Mouse (Mus musculus) adrenal gland, adult (tissue): Measurements from ENCODE around the gene Mars.
A peak's percentile ranks its signal among the peaks of the same experiment; 100 is the strongest.

ENCODE experiments used
- DNase-seq, 2 experiments: peaks; one replicate each; pipeline ENCODE4 v3.0.0; 2022 to 2023; ENCODE audit warnings: low spot score in 1 of 2; ENCODE audit not compliant: inconsistent age in 2 of 2

Gene Mars

GRCm38 (mm10) chr10:127263631-127264030, 48.0 kb downstream of the Mars start:
- DNase-seq = no peak

- DNase-seq = peak; percentile 55 to 68
Measured at GRCm38 (mm10) chr10:127262548-127263398, 48.8 kb downstream of the Mars start, which contains the start of gene Kif5a. Gene Kif5a, minus strand, starts transcription at chr10:127263348.

- DNase-seq = no peak
Measured at GRCm38 (mm10) chr10:127261706-127262547, 49.7 kb downstream of the Mars start.

- no peak for DNase-seq
Measured at GRCm38 (mm10) chr10:127258489-127258888, 53.1 kb downstream of the Mars start.

- DNase-seq = no peak
Measured at GRCm38 (mm10) chr10:127257790-127258189, 53.8 kb downstream of the Mars start.

- DNase-seq = peak; percentile 45 to 82
Measured at GRCm38 (mm10) chr10:127255625-127256345, 55.8 kb downstream of the Mars start.

- DNase-seq = no peak
Measured at GRCm38 (mm10) chr10:127250810-127251209, 60.8 kb downstream of the Mars start.
